Mouse (Mus musculus) layer of hippocampus, adult 6 months (tissue): ENCODE measurements around the gene Tap1. TPM values are rescaled to one million over a fixed set of nuclear protein-coding genes. Genes with fewer than 3 reads are reported as not detected.

Source experiments
- long read RNA-seq, 2 experiments: library from polyadenylated mRNA; unstranded; transcript quantifications; one replicate each; pipeline ENCODE4 v2.0.0; 2019 to 2020
- polyA plus RNA-seq: library from polyadenylated mRNA; unstranded; fragments of <200 nt; fragmentation: Nextera tagmentation; gene quantifications from 2 replicates; pipeline ENCODE4 v1.2.3, GENCODE M21; 2021

Gene Tap1
- polyA plus RNA-seq: 3.6 and 4.8 TPM in 2 replicates
- long read RNA-seq, experiment 1, transcript Tap1-206 (11 exons, 2,953 nt): major isoform, 9 of 10 reads
- long read RNA-seq, experiment 1, partial matches to known transcripts: 1 of 10 reads
- long read RNA-seq, experiment 1, other reads (novel, unspliced or antisense): 0 of 10 reads
- long read RNA-seq, experiment 2, transcript Tap1-206 (11 exons, 2,953 nt): major isoform, 21 of 25 reads
- long read RNA-seq, experiment 2, partial matches to known transcripts: 1 of 25 reads
- long read RNA-seq, experiment 2, other reads (novel, unspliced or antisense): 3 of 25 reads

GRCm38 (mm10) chr17:34187261-34187916 lies at the start of gene Tap1, which contains the start of gene Psmb9:
Gene Tap1 (plus strand): TSS chr17:34187553.
Gene Psmb9 (minus strand): TSS chr17:34187764.

DNA sequence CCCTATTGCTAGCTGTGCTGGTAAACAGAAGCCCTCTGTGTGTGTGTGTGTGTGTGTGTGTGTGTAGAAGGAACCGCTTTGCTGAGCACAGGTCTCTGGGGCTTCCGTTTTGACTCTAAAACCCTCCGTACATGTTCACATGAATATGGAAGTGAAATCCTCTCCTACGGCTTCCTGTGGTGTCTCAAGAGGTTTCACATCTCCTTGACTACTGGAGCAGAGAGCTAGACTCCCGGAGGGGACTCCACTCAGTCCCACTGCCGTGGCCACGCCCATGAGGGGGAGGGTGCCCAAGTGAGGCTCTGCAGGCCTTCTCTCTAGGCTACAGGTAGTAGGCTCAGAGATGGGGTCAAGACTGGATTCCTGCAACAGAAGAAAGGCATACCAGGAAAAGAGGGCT lies 44.3 kb upstream of the Tap1 start, which contains the start of gene H2-DMb2:
Gene H2-DMb2 (plus strand): TSS at position 275 of the 400 bp plus-strand sequence.

DNA sequence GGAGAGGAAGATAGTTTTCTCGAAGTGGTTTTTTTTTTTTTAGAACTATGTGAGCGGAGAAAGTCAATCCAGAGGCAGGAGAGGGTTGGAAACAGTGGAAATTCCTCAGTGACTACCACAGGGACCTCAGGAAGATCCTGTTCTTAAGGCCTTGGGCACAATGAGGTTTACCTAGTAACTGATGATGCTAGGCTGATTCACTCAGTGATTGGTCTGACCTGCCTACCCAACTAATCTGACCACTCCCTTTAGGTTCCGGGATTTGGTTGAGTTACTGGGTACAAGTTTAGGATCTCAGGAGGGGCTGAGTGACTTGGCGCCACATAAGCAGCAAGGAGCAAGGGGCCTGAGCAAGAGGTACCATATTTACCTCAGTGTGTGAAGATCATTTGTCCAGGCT lies 34.4 kb upstream of the Tap1 start, which contains the start of gene H2-DMb1:
Gene H2-DMb1 (plus strand): TSS at position 150 of the 400 bp plus-strand sequence.

DNA sequence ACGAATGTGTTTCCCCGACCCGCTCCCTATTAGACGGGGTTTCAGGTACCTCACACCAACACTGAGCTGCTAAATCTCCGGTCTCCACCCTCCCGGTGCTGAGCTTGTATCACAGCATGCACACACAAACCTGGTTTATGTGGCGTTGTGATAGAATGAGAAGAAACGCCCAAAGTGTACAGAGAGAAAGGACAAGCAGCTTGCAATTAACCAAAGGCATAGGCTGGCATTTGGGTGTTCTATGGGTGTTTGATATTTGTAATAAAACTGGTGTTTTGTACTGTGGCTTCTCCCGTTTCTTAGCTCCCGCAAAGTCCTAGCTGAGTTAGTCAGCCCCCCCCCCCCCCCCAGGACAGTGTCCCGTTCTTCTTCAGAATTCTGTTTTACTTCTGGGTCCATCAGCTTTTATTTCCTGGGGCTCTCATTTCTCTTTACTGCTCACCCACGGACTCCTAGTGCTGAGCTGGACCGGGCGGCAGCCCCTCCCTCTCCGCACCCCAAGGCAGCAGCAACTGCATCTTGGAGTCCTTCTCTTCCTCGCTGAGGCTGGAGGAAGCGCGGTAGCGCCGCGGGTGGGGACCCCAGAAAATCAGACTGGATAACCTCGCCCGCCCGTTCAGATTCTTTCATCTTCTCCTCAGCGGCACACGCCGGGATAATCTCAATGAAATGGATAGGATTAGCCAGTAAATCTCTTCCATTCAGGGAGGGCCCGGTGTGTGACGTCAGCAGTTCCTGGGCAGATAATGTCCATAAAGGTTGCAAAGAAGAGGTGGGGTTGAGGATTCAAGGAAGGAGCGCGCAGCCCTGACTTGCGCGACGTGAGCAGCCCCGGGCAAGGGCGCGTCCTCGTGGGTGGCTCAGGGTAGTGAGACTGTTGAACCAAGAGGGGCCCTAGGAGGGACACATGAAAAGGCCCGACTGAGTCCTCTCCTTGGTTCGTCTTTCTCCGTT lies 9.9 kb downstream of the Tap1 start, which contains the start of gene Psmb8:
Gene Psmb8 (plus strand): TSS at position 781 of the 954 bp plus-strand sequence.

GRCm38 (mm10) chr17:34203444-34203843 lies 16.1 kb downstream of the Tap1 start, which contains the start of gene Tap2:
Gene Tap2 (plus strand): TSS chr17:34203527.

DNA sequence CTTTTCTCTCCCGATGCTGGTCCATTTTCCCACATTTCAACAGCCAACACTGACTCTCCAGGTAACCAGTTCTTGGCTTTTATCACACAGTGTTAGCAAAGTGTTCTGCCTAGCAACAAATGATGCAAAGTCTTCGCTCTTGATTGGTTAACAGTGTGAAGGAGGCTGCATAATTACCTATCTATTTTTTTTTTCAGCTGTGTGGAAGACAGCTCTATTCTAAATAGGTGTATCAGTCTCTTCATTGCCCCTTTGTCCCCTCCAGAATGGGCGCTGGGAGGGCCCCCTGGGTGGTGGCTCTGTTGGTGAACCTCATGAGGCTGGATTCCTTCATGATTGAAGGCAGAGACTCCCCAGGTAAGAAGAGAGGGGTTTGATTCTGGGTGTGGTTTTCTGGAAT lies 51.4 kb downstream of the Tap1 start, which contains the start of gene H2-Ob:
Gene H2-Ob (plus strand): TSS at position 198 of the 400 bp plus-strand sequence.

Other genes starting within 250 kb of the Tap1 start
- 105 and 106 TPM in 2 replicates for gene Pfdn6, start 247.2 kb upstream of the Tap1 start, polyA plus RNA-seq
- 5.0 and 6.5 TPM in 2 replicates for gene Wdr46, start 246.9 kb upstream of the Tap1 start, polyA plus RNA-seq
- 2.0 and 2.1 TPM in 2 replicates for gene B3galt4, start 236.1 kb upstream of the Tap1 start, polyA plus RNA-seq
- gene Vps52, start 231.7 kb upstream of the Tap1 start, polyA plus RNA-seq: 48.0 and 48.1 TPM in 2 replicates
- gene Rps18, start 231.6 kb upstream of the Tap1 start, polyA plus RNA-seq: 812 and 816 TPM in 2 replicates
- 37.2 and 44.8 TPM in 2 replicates for gene H2-K1, start 187.2 kb upstream of the Tap1 start, polyA plus RNA-seq
- 3.7 TPM in 2 replicates for gene Ring1, start 162.9 kb upstream of the Tap1 start, polyA plus RNA-seq
- 42.0 and 44.5 TPM in 2 replicates for gene H2-Ke6, start 159.5 kb upstream of the Tap1 start, polyA plus RNA-seq
- gene Slc39a7, start 155.9 kb upstream of the Tap1 start, polyA plus RNA-seq: 68.1 and 70.9 TPM in 2 replicates
- 10.4 and 11.9 TPM in 2 replicates for gene Rxrb, start 155.7 kb upstream of the Tap1 start, polyA plus RNA-seq
- gene Col11a2, start 148.1 kb upstream of the Tap1 start, polyA plus RNA-seq: 0.26 and 0.31 TPM in 2 replicates
- 1.9 TPM in 2 replicates for gene H2-Oa, start 95.2 kb upstream of the Tap1 start, polyA plus RNA-seq
- 41.6 and 44.5 TPM in 2 replicates for gene H2-DMa, start 68.0 kb upstream of the Tap1 start, polyA plus RNA-seq
- 39.6 and 50.6 TPM in 2 replicates for gene Brd2, start 64.9 kb upstream of the Tap1 start, polyA plus RNA-seq
- 0.23 and 0.52 TPM in 2 replicates for gene H2-DMb2, start 44.2 kb upstream of the Tap1 start, polyA plus RNA-seq
- gene H2-DMb1, start 34.5 kb upstream of the Tap1 start, polyA plus RNA-seq: 4.0 and 6.9 TPM in 2 replicates
- 7.6 and 9.3 TPM in 2 replicates for gene Psmb9, start 211 bp downstream of the Tap1 start, polyA plus RNA-seq
- 25.2 and 28.6 TPM in 2 replicates for gene Psmb8, start 10.2 kb downstream of the Tap1 start, polyA plus RNA-seq
- gene Tap2, start 16.0 kb downstream of the Tap1 start, polyA plus RNA-seq: 9.9 and 12.6 TPM in 2 replicates
- gene H2-Ob, start 51.4 kb downstream of the Tap1 start, polyA plus RNA-seq: 0.60 and 0.68 TPM in 2 replicates
- gene H2-Ab1, start 70.1 kb downstream of the Tap1 start, polyA plus RNA-seq: 7.6 and 18.3 TPM in 2 replicates
- gene H2-Aa, start 100.3 kb downstream of the Tap1 start, polyA plus RNA-seq: 2.5 and 7.7 TPM in 2 replicates
- gene H2-Eb1, start 118.3 kb downstream of the Tap1 start, polyA plus RNA-seq: 4.2 and 7.9 TPM in 2 replicates
- not detected in 2 replicates for gene H2-Eb2, start 138.1 kb downstream of the Tap1 start, polyA plus RNA-seq
- not detected in 2 replicates for gene Btnl2, start 167.3 kb downstream of the Tap1 start, polyA plus RNA-seq
- not detected in 2 replicates for gene Btnl1, start 189.6 kb downstream of the Tap1 start, polyA plus RNA-seq
- gene BC051142, start 211.3 kb downstream of the Tap1 start, polyA plus RNA-seq: 0.94 and 1.4 TPM in 2 replicates